Mouse (Mus musculus) adrenal gland, postnatal 10 days (tissue): ENCODE results near the gene Pask. TPM values are rescaled to one million over a fixed set of nuclear protein-coding genes. Genes with fewer than 3 reads are reported as not detected.

Source experiments
- DNase-seq: peaks from one replicate; pipeline ENCODE4 v3.0.0; 2021; ENCODE audit warnings: mixed read lengths
- microRNA-seq: library from miRNA; unstranded; fragments of <30 nt; microRNA quantifications from one replicate; pipeline ENCODE4 v1.2.0, GENCODE M21; 2021
- total RNA-seq, 2 experiments: library from RNA; stranded (reverse); gene quantifications; 2 replicates each; pipeline ENCODE4 v1.2.3; 2021

Gene Pask
- total RNA-seq, 2 experiments from 2014 or later = 6.1 to 6.5 TPM

- DNase-seq = no peak
Measured at GRCm38 (mm10) chr1:93289678-93290214, 53.5 kb downstream of the Pask start.

GRCm38 (mm10) chr1:93277041-93277440 is 66.2 kb downstream of the Pask start:
- DNase-seq = no peak

GRCm38 (mm10) chr1:93275561-93275960 is 67.7 kb downstream of the Pask start:
- no peak for DNase-seq

GRCm38 (mm10) chr1:93272409-93272821 is 70.9 kb downstream of the Pask start:
- DNase-seq = peak; percentile 71

- DNase-seq = no peak
Measured at GRCm38 (mm10) chr1:93271751-93272150, 71.5 kb downstream of the Pask start.

- DNase-seq = no peak
Measured at GRCm38 (mm10) chr1:93270516-93271240, 72.6 kb downstream of the Pask start.

GRCm38 (mm10) chr1:93268246-93268645 is 75.0 kb downstream of the Pask start:
- DNase-seq = no peak

- DNase-seq = no peak
Measured at GRCm38 (mm10) chr1:93267207-93267606, 76.1 kb downstream of the Pask start.

Small RNA genes lying within 50 kb of the gene (microRNA-seq; reads per million reads assigned to microRNA genes)
- gene Mir6345 (not detected), gene Mir6901 (not detected), gene Mir6902 (not detected)

Other genes with a start within 250 kb of the Pask start
- 10 to 100 TPM; 15.6 to 29.2 TPM for gene Kif1a, start 241.5 kb downstream of the Pask start, total RNA-seq
- gene Agxt, start 208.2 kb downstream of the Pask start, total RNA-seq = 10 to 100 TPM; 20.0 to 46.3 TPM
- not detected for gene 2310007B03Rik, start 182.5 kb downstream of the Pask start, total RNA-seq
- gene Crocc2, start 174.8 kb downstream of the Pask start, total RNA-seq = under 1 TPM; 0.06 to 0.15 TPM
- 10 to 100 TPM; 17.3 to 22.5 TPM for gene Sned1, start 107.6 kb downstream of the Pask start, total RNA-seq
- gene Mterf4, start 37.6 kb downstream of the Pask start, total RNA-seq = 10 to 100 TPM; 32.8 to 37.4 TPM
- 10 to 100 TPM; 25.1 to 28.9 TPM for gene Ppp1r7, start 628 bp downstream of the Pask start, total RNA-seq
- gene Ano7, start 30.4 kb upstream of the Pask start, total RNA-seq = not detected
- gene Hdlbp, start 135.3 kb upstream of the Pask start, total RNA-seq = 100 to 1,000 TPM; 310 to 325 TPM
- gene Farp2, start 168.6 kb upstream of the Pask start, total RNA-seq = 10 to 100 TPM; 17.7 to 20.1 TPM